Mouse (Mus musculus): ENCODE measurements at regions not wholly inside any gene's neighbourhood (a gene's known extent, or its start where the extent isn't known, plus 50 kb on each side); places are given as distances from the start of the nearest gene placed in this dataset.
"Not testable (repeated sequence)": the region's sequence is repeated elsewhere in the genome, so short reads cannot be mapped to it uniquely, and the experiment has no call there.

GRCm38 (mm10) chr1:148249376-148249775, 1711.7 kb downstream of the Pla2g4a start:
- Histone ChIP-seq H3K9ac (no peak overlapping the region), H3K27ac (no peak overlapping the region), H3K27me3 (no peaks in the 10 kb centered on the region), H3K9me3 (no peaks in the 10 kb centered on the region), H3K4me1 (replicated peaks) (no peaks in the 10 kb centered on the region), H3K36me3 (no peaks in the 10 kb centered on the region), H3K4me3 (no peak overlapping the region), H3K4me2 (no peak overlapping the region)
- WGBS = 86% methylated on average over 2 of the region's 2 CpGs
- no peak for ATAC-seq (ENCODE audit: low FRiP score)

- H3K4me3 ChIP-seq = no peak overlapping the region
- H3K27me3 ChIP-seq = no peaks in the 10 kb centered on the region
- no peak overlapping the region for H3K27ac ChIP-seq
- H3K36me3 ChIP-seq = no peaks in the 10 kb centered on the region
- 80% methylated on average over 2 of the region's 2 CpGs for WGBS
- no peak overlapping the region for H3K9ac ChIP-seq
- no peak overlapping the region for H3K4me2 ChIP-seq
- H3K4me1 ChIP-seq (replicated peaks) = no peaks in the 10 kb centered on the region
- ATAC-seq (ENCODE audit: low FRiP score) = no peak
- no peaks in the 10 kb centered on the region for H3K9me3 ChIP-seq
These were observed 1714.4 kb downstream of the Pla2g4a start for GRCm38 (mm10) chr1:148246661-148247060.

GRCm38 (mm10) chr1:148227396-148227795, 1732.8 kb downstream of the Brinp3 start:
- ATAC-seq (ENCODE audit: low FRiP score) = 0 out of 2 replicates have a peak, but pooled peaks have one; percentile 21
- not testable (repeated sequence) for H3K4me3 ChIP-seq; H3K9ac ChIP-seq; H3K4me1 ChIP-seq (replicated peaks); H3K4me2 ChIP-seq; H3K36me3 ChIP-seq; H3K9me3 ChIP-seq; H3K27me3 ChIP-seq; H3K27ac ChIP-seq
- WGBS = 80% methylated on average over 12 of the region's 12 CpGs
